Mouse (Mus musculus): ENCODE results near the gene Wdr82.

GRCm38 (mm10) chr9:106233953-106234352 is 63.2 kb downstream of the Wdr82 start:
- TF ChIP-seq CTCF (IDR thresholded peaks at IDR 0.05; ENCODE audit: borderline replicate concordance, insufficient read depth, low read depth, low read length) (no peak), POLR2A (IDR thresholded peaks at IDR 0.05; ENCODE audit: borderline replicate concordance, insufficient read depth, low read length) (no peak)
